Mouse (Mus musculus) heart, postnatal 25 days (tissue): ENCODE data around the gene Mkrn2os. TPM values are rescaled to one million over a fixed set of nuclear protein-coding genes. Genes with fewer than 3 reads are reported as not detected.

Source experiments
- DNase-seq: peaks from one replicate; pipeline ENCODE4 v3.0.0; 2022; ENCODE audit warnings: low spot score
- intact Hi-C: fragments of 180-260 bp; cut with DNase I; formaldehyde crosslinking; loops from one replicate; pipeline ENCODE4 v1.15.1; 2025
- total RNA-seq, 2 experiments: library from RNA; stranded (reverse); gene quantifications; 2 replicates each; pipeline ENCODE4 v1.2.3; 2021

Gene Mkrn2os
- total RNA-seq, 2 experiments from 2014 or later: 0.36 to 0.57 TPM

GRCm38 (mm10) chr6:115584176-115584575 is 8.2 kb downstream of the Mkrn2os start:
- no peak for DNase-seq
- intact Hi-C loops: no loop called here

- intact Hi-C loops: no loop called here
- DNase-seq: no peak
Measured at GRCm38 (mm10) chr6:115583430-115584125, 8.8 kb downstream of the Mkrn2os start.

- DNase-seq: no peak
- intact Hi-C loops: no loop called here
Measured at GRCm38 (mm10) chr6:115582328-115583115, 9.9 kb downstream of the Mkrn2os start.

GRCm38 (mm10) chr6:115580810-115581209 is 11.6 kb downstream of the Mkrn2os start:
- intact Hi-C loops: no loop called here
- DNase-seq: no peak

GRCm38 (mm10) chr6:115577941-115578340 is 14.4 kb downstream of the Mkrn2os start:
- DNase-seq: no peak
- intact Hi-C loops: no loop called here

- intact Hi-C loops: no loop called here
- no peak for DNase-seq
Measured at GRCm38 (mm10) chr6:115577407-115577806, 15.0 kb downstream of the Mkrn2os start.

GRCm38 (mm10) chr6:115574171-115574570 is 18.2 kb downstream of the Mkrn2os start:
- no peak for DNase-seq
- intact Hi-C loops: no loop called here

GRCm38 (mm10) chr6:115565479-115566045 is 26.8 kb downstream of the Mkrn2os start:
- intact Hi-C loops: no loop called here
- DNase-seq: no peak

- intact Hi-C loops: no loop called here
- DNase-seq: no peak
Measured at GRCm38 (mm10) chr6:115559651-115560632, 32.4 kb downstream of the Mkrn2os start.

- intact Hi-C loops: no loop called here
- DNase-seq: no peak
Measured at GRCm38 (mm10) chr6:115558176-115558575, 34.2 kb downstream of the Mkrn2os start.

- no peak for DNase-seq
- intact Hi-C loops: no loop called here
Measured at GRCm38 (mm10) chr6:115555485-115555884, 36.9 kb downstream of the Mkrn2os start.

- no peak for DNase-seq
- intact Hi-C loops: no loop called here
Measured at GRCm38 (mm10) chr6:115546276-115546675, 46.1 kb downstream of the Mkrn2os start.

- intact Hi-C loops: no loop called here
Measured at GRCm38 (mm10) chr6:115544442-115544970, 47.9 kb downstream of the Mkrn2os start, which contains the start of gene Tsen2. Gene Tsen2 (plus strand): TSS chr6:115544664.

GRCm38 (mm10) chr6:115542341-115542740 is 50.0 kb downstream of the Mkrn2os start:
- no peak for DNase-seq
- intact Hi-C loops: no loop called here

More at GRCm38 (mm10) chr6:115544442-115544970, 47.9 kb downstream of the Mkrn2os start, which contains the start of gene Tsen2:
- DNase-seq: peak; percentile 91

- intact Hi-C loops: no loop called here
- DNase-seq: no peak
Measured at GRCm38 (mm10) chr6:115541676-115542275, 50.6 kb downstream of the Mkrn2os start.

GRCm38 (mm10) chr6:115538645-115539429 is 53.5 kb downstream of the Mkrn2os start:
- intact Hi-C loops: loop anchor here (1.0 to 5.0 kb wide), 4 partner anchors 177 to 364 kb away; partner anchors contain the start of genes Gm17482 and Pparg
- peak; percentile 60 for DNase-seq

GRCm38 (mm10) chr6:115536169-115536568 is 56.2 kb downstream of the Mkrn2os start:
- intact Hi-C loops: loop anchor here (5.0 kb wide), 1 partner anchor 174 kb away; the partner anchor contains the start of gene Pparg

GRCm38 (mm10) chr6:115534617-115535016 is 57.8 kb downstream of the Mkrn2os start:
- no peak for DNase-seq
- intact Hi-C loops: loop anchor here (5.0 kb wide), 1 partner anchor 172 kb away; the partner anchor contains the start of gene Pparg

More at GRCm38 (mm10) chr6:115536169-115536568, 56.2 kb downstream of the Mkrn2os start:
- no peak for DNase-seq
